Mouse (Mus musculus) liver, embryonic 16.5 days (tissue): ENCODE measurements at regions not wholly inside any gene's neighbourhood (a gene's known extent, or its start where the extent isn't known, plus 50 kb on each side); places are given as distances from the start of the nearest gene placed in this dataset.

Source experiments
- ATAC-seq: fragments of 200-750 bp; cut with Nextera tagmentation; 2 replicates; pipeline ENCODE4 v1.8.0; 2017; ENCODE audit warnings: low read depth, mild to moderate bottlenecking, moderate number of reproducible peaks, moderate library complexity
- H3K27ac ChIP-seq: fragments of 300-500 bp; sonication (generic); 2 replicates; pipeline ENCODE4 v1.5.1; 2014; ENCODE audit warnings: mild to moderate bottlenecking, low read length
- H3K27me3 ChIP-seq: fragments of 300-500 bp; sonication (generic); 2 replicates; pipeline ENCODE4 v1.6.1; 2014; ENCODE audit warnings: low read depth, low read length, mixed read lengths; ENCODE audit not compliant: control insufficient read depth, insufficient read depth
- H3K36me3 ChIP-seq: fragments of 300-500 bp; sonication (generic); 2 replicates; pipeline ENCODE4 v1.6.1; 2014; ENCODE audit warnings: mild to moderate bottlenecking; ENCODE audit not compliant: control insufficient read depth, insufficient read depth
- H3K4me1 ChIP-seq: fragments of 300-500 bp; sonication (generic); 2 replicates; pipeline ENCODE4 v1.6.1; 2014; ENCODE audit warnings: low read depth, low read length, mixed read lengths; ENCODE audit not compliant: control insufficient read depth
- H3K4me2 ChIP-seq: fragments of 300-500 bp; sonication (generic); 2 replicates; pipeline ENCODE4 v1.6.1; 2014; ENCODE audit warnings: low read depth, low read length, mixed read lengths
- H3K4me3 ChIP-seq: fragments of 300-500 bp; sonication (generic); 2 replicates; pipeline ENCODE4 v1.5.1; 2014; ENCODE audit warnings: low read depth, mild to moderate bottlenecking, low read length
- H3K9ac ChIP-seq: fragments of 300-500 bp; sonication (generic); 2 replicates; pipeline ENCODE4 v1.6.1; 2014; ENCODE audit warnings: low read depth, low read length
- H3K9me3 ChIP-seq: fragments of 300-500 bp; sonication (generic); replicated peaks from 2 replicates; pipeline ENCODE4 v1.6.1; 2016; ENCODE audit warnings: low read length; ENCODE audit not compliant: control insufficient read depth
- WGBS: fragments of 180-500 bp; shearing (Covaris S2); extraction: QIAGEN DNeasy Blood & Tissue Kit; methylation state at CpG from one replicate; pipeline ENCODE4 v1.1.7; 2014; ENCODE audit not compliant: insufficient replicate concordance; 5-methylcytosine and 5-hydroxymethylcytosine counted together

- no peak overlapping the region for H3K27ac ChIP-seq
- H3K9me3 ChIP-seq = no peaks in the 10 kb centered on the region
- H3K4me1 ChIP-seq = no peaks in the 10 kb centered on the region; the same call in 1 of the 2 replicates
- peaks cover 9% of the 10 kb centered on the region for H3K27me3 ChIP-seq
- no peak for ATAC-seq
- H3K4me2 ChIP-seq = no peak overlapping the region
- no peaks in the 10 kb centered on the region for H3K36me3 ChIP-seq
- H3K4me3 ChIP-seq = no peak overlapping the region
- H3K9ac ChIP-seq = no peak overlapping the region
- 73% methylated on average over 9 of the region's 9 CpGs for WGBS
These were observed 323.7 kb upstream of the Noct start for GRCm38 (mm10) chr3:50900566-50900965.

- WGBS = 73% methylated on average over 10 of the region's 10 CpGs
- Histone ChIP-seq H3K4me2 (no peak overlapping the region), H3K27me3 (peaks cover 9% of the 10 kb centered on the region), H3K4me3 (no peak overlapping the region), H3K9ac (no peak overlapping the region), H3K9me3 (no peaks in the 10 kb centered on the region), H3K4me1 (no peaks in the 10 kb centered on the region; the same call in 1 of the 2 replicates), H3K27ac (no peak overlapping the region), H3K36me3 (no peaks in the 10 kb centered on the region)
- ATAC-seq = no peak
These were observed 322.9 kb upstream of the Noct start for GRCm38 (mm10) chr3:50901321-50901720.

GRCm38 (mm10) chr3:50902933-50903332, 321.3 kb upstream of the Noct start:
- Histone ChIP-seq H3K27me3 (peaks cover 9% of the 10 kb centered on the region), H3K4me2 (no peak overlapping the region), H3K9ac (no peak overlapping the region), H3K36me3 (no peaks in the 10 kb centered on the region), H3K9me3 (no peaks in the 10 kb centered on the region), H3K27ac (no peak overlapping the region), H3K4me1 (no peaks in the 10 kb centered on the region; the same call in 1 of the 2 replicates), H3K4me3 (no peak overlapping the region)
- WGBS = 50% methylated on average over 7 of the region's 7 CpGs
- no peak for ATAC-seq

- 25% methylated on average over 7 of the region's 7 CpGs for WGBS
- Histone ChIP-seq H3K4me3 (no peak overlapping the region), H3K4me2 (no peak overlapping the region), H3K9me3 (no peaks in the 10 kb centered on the region), H3K36me3 (no peaks in the 10 kb centered on the region), H3K27me3 (peaks cover 13% of the 10 kb centered on the region), H3K27ac (no peak overlapping the region), H3K9ac (no peak overlapping the region), H3K4me1 (no peaks in the 10 kb centered on the region; the same call in 1 of the 2 replicates)
- ATAC-seq = no peak
These were observed 319.5 kb upstream of the Noct start for GRCm38 (mm10) chr3:50904716-50905116.

- no peaks in the 10 kb centered on the region for H3K36me3 ChIP-seq
- no peak overlapping the region for H3K9ac ChIP-seq
- no peak overlapping the region for H3K27ac ChIP-seq
- H3K4me3 ChIP-seq = no peak overlapping the region
- H3K27me3 ChIP-seq = peaks cover 13% of the 10 kb centered on the region
- H3K9me3 ChIP-seq = no peaks in the 10 kb centered on the region
- WGBS = 24% methylated on average over 16 of the region's 16 CpGs
- peak overlapping the region; percentile 34 for H3K4me2 ChIP-seq
- peak; percentile 86 for ATAC-seq
- no peaks in the 10 kb centered on the region; the same call in 1 of the 2 replicates for H3K4me1 ChIP-seq
These were observed 318.8 kb upstream of the Noct start for GRCm38 (mm10) chr3:50905274-50905992.

GRCm38 (mm10) chr3:50905993-50906831, 318.0 kb upstream of the Noct start:
- no peaks in the 10 kb centered on the region for H3K9me3 ChIP-seq
- peak overlapping the region; percentile 57 for H3K4me2 ChIP-seq
- peak overlapping the region; percentile 37 for H3K4me3 ChIP-seq
- no peak overlapping the region for H3K9ac ChIP-seq
- H3K4me1 ChIP-seq = no peaks in the 10 kb centered on the region; the same call in 1 of the 2 replicates
- no peaks in the 10 kb centered on the region for H3K36me3 ChIP-seq
- 9% methylated on average over 32 of the region's 32 CpGs for WGBS
- ATAC-seq = peak; percentile 60
- no peak overlapping the region for H3K27ac ChIP-seq
- peaks cover 13% of the 10 kb centered on the region for H3K27me3 ChIP-seq

- Histone ChIP-seq H3K4me3 (no peak overlapping the region), H3K4me2 (no peak overlapping the region), H3K9ac (no peak overlapping the region), H3K9me3 (no peaks in the 10 kb centered on the region), H3K27ac (no peak overlapping the region), H3K4me1 (no peaks in the 10 kb centered on the region), H3K36me3 (no peaks in the 10 kb centered on the region), H3K27me3 (peaks cover 3% of the 10 kb centered on the region)
- 75% methylated on average over 5 of the region's 5 CpGs for WGBS
- no peak for ATAC-seq
These were observed 311.2 kb upstream of the Noct start for GRCm38 (mm10) chr3:50912980-50913518.

- Histone ChIP-seq H3K36me3 (no peaks in the 10 kb centered on the region), H3K9me3 (no peaks in the 10 kb centered on the region), H3K4me2 (no peak overlapping the region), H3K9ac (no peak overlapping the region), H3K4me1 (no peaks in the 10 kb centered on the region), H3K27ac (no peak overlapping the region), H3K4me3 (no peak overlapping the region), H3K27me3 (no peaks in the 10 kb centered on the region; the same call in 1 of the 2 replicates)
- ATAC-seq = no peak
- 75% methylated on average over 14 of the region's 14 CpGs for WGBS
These were observed 309.3 kb upstream of the Noct start for GRCm38 (mm10) chr3:50914866-50915365.
